Mouse (Mus musculus): ENCODE measurements around the gene Pla2g6. TPM values are rescaled to one million over a fixed set of nuclear protein-coding genes. Genes with fewer than 3 reads are reported as not detected.
A peak's percentile ranks its signal among the peaks of the same experiment; 100 is the strongest.

Gene Pla2g6
- 27.1 and 28.3 TPM in 2 replicates for polyA plus RNA-seq (2015; fragmentation: Nextera tagmentation; extraction: Ambion mirVana)

DNA sequence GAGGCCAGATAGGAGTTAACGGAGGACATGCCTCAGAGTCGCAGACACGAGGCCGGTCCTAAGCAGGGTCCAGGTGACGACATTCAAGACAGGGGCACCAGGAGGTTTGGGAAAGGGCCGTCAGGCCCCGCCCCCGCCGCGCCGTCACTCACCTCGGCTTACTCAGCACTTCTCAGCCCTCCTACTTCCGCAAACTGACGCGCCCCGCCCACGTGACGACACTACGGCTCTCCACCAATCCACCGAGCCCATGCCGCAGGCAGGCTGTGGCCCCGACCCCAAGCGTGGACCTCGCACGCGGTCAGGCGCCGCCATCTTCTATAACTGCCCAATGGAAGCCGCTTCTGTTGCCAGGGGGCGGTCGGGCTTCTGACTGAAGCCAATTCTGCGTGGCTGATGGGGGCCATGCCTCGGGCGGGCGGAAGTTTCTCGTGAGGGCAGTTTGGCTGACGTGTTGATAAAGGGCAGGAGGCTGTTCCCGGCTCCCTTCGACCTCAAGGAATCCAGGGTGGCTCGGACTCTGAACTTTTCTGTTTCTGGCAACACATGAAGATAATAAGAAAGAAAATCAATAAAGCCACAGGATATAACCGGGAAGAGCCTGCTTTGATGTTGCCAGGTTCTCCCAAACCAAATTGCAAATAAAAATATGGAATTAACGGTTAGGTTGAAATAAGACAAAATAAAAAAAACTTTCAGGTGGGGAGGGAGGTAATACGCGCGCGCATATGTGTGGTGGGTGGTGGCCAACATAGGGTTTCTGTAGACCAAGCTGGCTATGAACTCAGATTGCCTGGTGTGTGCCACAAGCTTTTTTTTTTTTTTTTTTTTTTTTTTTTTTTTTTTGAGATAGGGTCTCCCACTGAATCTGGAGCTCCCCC is at the start of gene Pla2g6:
Gene Pla2g6 (minus strand): TSS at position 333 of the 881 bp plus-strand sequence.
- WGBS: 3% methylated on average over 46 of the region's 46 CpGs
- Histone ChIP-seq H3K27ac (ENCODE audit: low read length) (peak within 1 kb of the TSS; percentile 97), H3K27me3 (replicated peaks; ENCODE audit: control insufficient read depth, insufficient read depth, low read length) (no peaks in the 10 kb centered on the region), H3K4me1 (ENCODE audit: control insufficient read depth, insufficient read depth, low read length) (peaks cover 34% of the 10 kb centered on the region), H3K36me3 (ENCODE audit: control insufficient read depth, insufficient read depth, low read length) (no peaks in the 10 kb centered on the region), H3K4me3 (ENCODE audit: low read length) (peak within 1 kb of the TSS; percentile 70), H3K9ac (ENCODE audit: low read depth, low read length) (peak within 1 kb of the TSS; percentile 82), H3K9me3 (ENCODE audit: control insufficient read depth, low read length) (no peaks in the 10 kb centered on the region), H3K4me2 (ENCODE audit: low read depth, low read length) (peak within 1 kb of the TSS; percentile 83)
- ATAC-seq: peak; percentile 96

- Histone ChIP-seq H3K4me2 (ENCODE audit: low read depth, low read length) (no peak overlapping the region), H3K4me1 (ENCODE audit: control insufficient read depth, insufficient read depth, low read length) (no peaks in the 10 kb centered on the region), H3K9ac (ENCODE audit: low read depth, low read length) (no peak overlapping the region), H3K9me3 (ENCODE audit: control insufficient read depth, low read length) (no peaks in the 10 kb centered on the region), H3K4me3 (ENCODE audit: low read length) (no peak overlapping the region), H3K27ac (ENCODE audit: low read length) (no peak overlapping the region), H3K36me3 (ENCODE audit: control insufficient read depth, insufficient read depth, low read length) (no peaks in the 10 kb centered on the region), H3K27me3 (replicated peaks; ENCODE audit: control insufficient read depth, insufficient read depth, low read length) (no peaks in the 10 kb centered on the region)
- ATAC-seq: no peak
- WGBS: 75% methylated on average over 6 of the region's 6 CpGs
Measured at GRCm38 (mm10) chr15:79377681-79378080, 49.5 kb upstream of the Pla2g6 start.

DNA sequence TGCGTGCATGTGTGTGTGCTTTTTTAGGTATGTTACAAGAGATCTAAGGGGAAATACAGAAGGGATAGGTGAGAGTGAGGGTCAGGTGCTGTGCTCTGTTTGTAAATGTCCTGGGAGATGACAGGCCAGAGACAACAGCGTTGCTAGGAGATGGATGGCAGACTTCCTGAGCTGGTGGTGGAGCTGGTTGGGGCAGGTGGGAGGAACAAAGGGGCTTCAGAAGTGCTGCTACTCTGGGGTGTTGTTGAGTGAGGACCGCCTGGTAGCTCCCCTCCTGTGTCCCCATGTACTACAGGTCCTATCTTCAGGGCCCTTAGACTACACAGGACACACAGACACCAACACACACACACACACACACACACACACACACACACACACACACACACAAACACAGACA is 46.6 kb upstream of the Pla2g6 start:
- no peaks in the 10 kb centered on the region for H3K9me3 ChIP-seq (ENCODE audit: control insufficient read depth, low read length)
- H3K4me1 ChIP-seq (ENCODE audit: control insufficient read depth, insufficient read depth, low read length): peaks cover 8% of the 10 kb centered on the region
- no peak overlapping the region for H3K27ac ChIP-seq (ENCODE audit: low read length)
- H3K27me3 ChIP-seq (replicated peaks; ENCODE audit: control insufficient read depth, insufficient read depth, low read length): no peaks in the 10 kb centered on the region
- no peaks in the 10 kb centered on the region for H3K36me3 ChIP-seq (ENCODE audit: control insufficient read depth, insufficient read depth, low read length)
- no peak overlapping the region for H3K4me3 ChIP-seq (ENCODE audit: low read length)
- ATAC-seq: no peak
- H3K4me2 ChIP-seq (ENCODE audit: low read depth, low read length): no peak overlapping the region
- 47% methylated on average over 3 of the region's 3 CpGs for WGBS
- no peak overlapping the region for H3K9ac ChIP-seq (ENCODE audit: low read depth, low read length)

- Histone ChIP-seq H3K9ac (ENCODE audit: low read depth, low read length) (peak overlapping the region; percentile 40; the same call in 1 of the 2 replicates), H3K4me3 (ENCODE audit: low read length) (no peak overlapping the region), H3K4me1 (ENCODE audit: control insufficient read depth, insufficient read depth, low read length) (peaks cover 34% of the 10 kb centered on the region), H3K9me3 (ENCODE audit: control insufficient read depth, low read length) (no peaks in the 10 kb centered on the region), H3K27me3 (replicated peaks; ENCODE audit: control insufficient read depth, insufficient read depth, low read length) (no peaks in the 10 kb centered on the region), H3K27ac (ENCODE audit: low read length) (peak overlapping the region; percentile 93; the same call in 1 of the 2 replicates), H3K36me3 (ENCODE audit: control insufficient read depth, insufficient read depth, low read length) (0 out of 2 replicates have a peak, but pooled peaks cover under 1% of the 10 kb centered on the region), H3K4me2 (ENCODE audit: low read depth, low read length) (no peak overlapping the region)
- ATAC-seq: peak; percentile 9; the same call in 1 of the 2 replicates
- 79% methylated on average over 7 of the region's 7 CpGs for WGBS
Measured at GRCm38 (mm10) chr15:79370281-79370843, 42.2 kb upstream of the Pla2g6 start.

DNA sequence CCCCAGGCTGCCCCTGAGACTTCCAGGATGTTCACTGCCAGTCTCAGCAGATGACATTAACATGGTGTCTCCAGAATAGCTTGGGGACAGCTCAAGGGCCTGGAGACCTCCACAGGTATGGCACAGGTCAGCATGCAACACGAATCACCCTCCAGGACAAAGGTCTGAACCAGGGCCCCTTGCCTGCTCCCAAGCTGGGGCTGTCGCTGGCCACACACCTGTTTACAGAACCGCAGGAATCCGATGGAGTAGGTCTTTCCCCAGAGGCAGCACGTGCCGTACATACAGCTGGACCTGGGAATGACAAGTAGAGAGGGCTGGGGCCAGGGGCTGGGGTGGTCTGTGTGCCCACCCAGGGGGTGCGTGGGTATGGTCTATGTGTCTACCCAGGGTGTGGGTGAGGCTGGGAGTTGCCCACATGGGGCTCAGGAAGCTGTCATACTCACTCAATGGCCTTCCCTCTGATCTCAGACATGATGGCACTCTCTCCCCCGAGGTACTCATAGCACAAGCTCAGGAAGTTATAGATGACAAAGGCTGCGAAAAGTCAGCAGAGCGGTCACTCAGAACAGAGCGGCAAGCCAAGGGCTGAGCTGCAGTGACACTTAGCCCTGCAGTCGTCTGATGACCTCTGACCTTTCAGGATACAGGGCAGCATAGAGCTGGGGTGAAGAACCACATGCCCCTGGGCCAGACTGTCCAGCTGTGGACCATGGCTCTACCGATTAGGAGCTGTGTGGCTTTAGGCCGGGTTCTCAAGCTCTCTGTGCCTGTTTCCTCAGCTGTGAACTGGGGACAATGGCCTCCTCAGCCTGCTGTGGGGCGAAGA is 41.5 kb upstream of the Pla2g6 start:
- 59% methylated on average over 15 of the region's 15 CpGs for WGBS
- Histone ChIP-seq H3K4me1 (ENCODE audit: control insufficient read depth, insufficient read depth, low read length) (peaks cover 35% of the 10 kb centered on the region), H3K4me2 (ENCODE audit: low read depth, low read length) (no peak overlapping the region), H3K27ac (ENCODE audit: low read length) (peak overlapping the region; percentile 93), H3K27me3 (replicated peaks; ENCODE audit: control insufficient read depth, insufficient read depth, low read length) (no peaks in the 10 kb centered on the region), H3K36me3 (ENCODE audit: control insufficient read depth, insufficient read depth, low read length) (peaks cover 6% of the 10 kb centered on the region; the same call in 1 of the 2 replicates), H3K9ac (ENCODE audit: low read depth, low read length) (peak overlapping the region; percentile 40; the same call in 1 of the 2 replicates), H3K4me3 (ENCODE audit: low read length) (no peak overlapping the region), H3K9me3 (ENCODE audit: control insufficient read depth, low read length) (no peaks in the 10 kb centered on the region)
- peak; percentile 12; the same call in 1 of the 2 replicates for ATAC-seq

- Histone ChIP-seq H3K27ac (ENCODE audit: low read length) (peak overlapping the region; percentile 93), H3K9ac (ENCODE audit: low read depth, low read length) (peak overlapping the region; percentile 65), H3K4me2 (ENCODE audit: low read depth, low read length) (peak overlapping the region; percentile 44), H3K4me3 (ENCODE audit: low read length) (no peak overlapping the region; the same call in 1 of the 2 replicates), H3K27me3 (replicated peaks; ENCODE audit: control insufficient read depth, insufficient read depth, low read length) (no peaks in the 10 kb centered on the region), H3K4me1 (ENCODE audit: control insufficient read depth, insufficient read depth, low read length) (peaks cover 36% of the 10 kb centered on the region), H3K9me3 (ENCODE audit: control insufficient read depth, low read length) (no peaks in the 10 kb centered on the region), H3K36me3 (ENCODE audit: control insufficient read depth, insufficient read depth, low read length) (peaks cover 6% of the 10 kb centered on the region; the same call in 1 of the 2 replicates)
- ATAC-seq: peak; percentile 55
- WGBS: 62% methylated on average over 8 of the region's 8 CpGs
Measured at GRCm38 (mm10) chr15:79368861-79369440, 40.8 kb upstream of the Pla2g6 start.

DNA sequence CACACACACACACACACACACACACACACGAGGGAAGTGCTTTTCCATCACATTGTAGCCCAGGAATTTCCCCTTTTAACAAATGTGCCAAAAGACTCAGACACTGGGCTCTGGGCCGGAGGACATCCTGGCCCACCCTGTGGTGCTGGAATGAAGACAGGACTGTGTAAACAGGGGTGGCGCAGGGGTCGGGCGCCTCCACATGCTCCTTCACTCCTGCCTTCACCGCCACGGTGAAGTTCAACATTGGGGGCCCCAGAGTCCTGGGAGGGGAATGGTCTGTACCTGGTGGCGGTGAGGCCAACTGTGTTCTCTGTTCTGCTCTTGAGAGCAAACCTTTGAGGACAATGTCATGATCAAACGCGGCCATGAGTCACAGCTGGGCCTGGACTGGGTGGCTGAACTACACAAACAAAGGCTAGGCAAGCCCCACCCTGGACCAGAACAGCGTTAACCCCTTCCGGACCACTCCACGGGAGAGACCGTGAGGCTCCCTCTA is 40.2 kb upstream of the Pla2g6 start:
- H3K9me3 ChIP-seq (ENCODE audit: control insufficient read depth, low read length): no peaks in the 10 kb centered on the region
- 22% methylated on average over 14 of the region's 14 CpGs for WGBS
- peaks cover 6% of the 10 kb centered on the region; the same call in 1 of the 2 replicates for H3K36me3 ChIP-seq (ENCODE audit: control insufficient read depth, insufficient read depth, low read length)
- H3K4me2 ChIP-seq (ENCODE audit: low read depth, low read length): peak overlapping the region; percentile 44
- peak overlapping the region; percentile 93 for H3K27ac ChIP-seq (ENCODE audit: low read length)
- H3K4me3 ChIP-seq (ENCODE audit: low read length): peak overlapping the region; percentile 22; the same call in 1 of the 2 replicates
- H3K4me1 ChIP-seq (ENCODE audit: control insufficient read depth, insufficient read depth, low read length): peaks cover 36% of the 10 kb centered on the region
- peak overlapping the region; percentile 65 for H3K9ac ChIP-seq (ENCODE audit: low read depth, low read length)
- ATAC-seq: peak; percentile 91
- H3K27me3 ChIP-seq (replicated peaks; ENCODE audit: control insufficient read depth, insufficient read depth, low read length): no peaks in the 10 kb centered on the region

- Histone ChIP-seq H3K27me3 (replicated peaks; ENCODE audit: control insufficient read depth, insufficient read depth, low read length) (no peaks in the 10 kb centered on the region), H3K4me1 (ENCODE audit: control insufficient read depth, insufficient read depth, low read length) (peaks cover 41% of the 10 kb centered on the region), H3K36me3 (ENCODE audit: control insufficient read depth, insufficient read depth, low read length) (peaks cover 15% of the 10 kb centered on the region), H3K9me3 (ENCODE audit: control insufficient read depth, low read length) (no peaks in the 10 kb centered on the region), H3K9ac (ENCODE audit: low read depth, low read length) (no peak overlapping the region), H3K27ac (ENCODE audit: low read length) (no peak overlapping the region), H3K4me3 (ENCODE audit: low read length) (no peak overlapping the region), H3K4me2 (ENCODE audit: low read depth, low read length) (no peak overlapping the region)
- no peak for ATAC-seq
- WGBS: 95% methylated on average over 5 of the region's 5 CpGs
Measured at GRCm38 (mm10) chr15:79366402-79366801, 38.2 kb upstream of the Pla2g6 start.
